8 mouse cellular contexts compared by ENCODE assay signal in genomic region chr11:78019676-78020075, GRCm38 (mm10). TPM values are rescaled to one million over a fixed set of nuclear protein-coding genes. Genes with fewer than 3 reads are reported as not detected.
DNase-seq lines count a peak whose midpoint lies in the region; ATAC-seq and TF ChIP-seq lines count a peak whose summit lies in the region.

No protein-coding gene starts in this region.

- peaks cover 29% of the 10 kb centered on the region for H3K36me3 ChIP-seq in hindbrain, embryonic 11.5 days (ENCODE audit: control insufficient read depth, insufficient read depth, low read length)
- peaks cover 87% of the 10 kb centered on the region for H3K36me3 ChIP-seq in hindbrain, embryonic 13.5 days
- peaks cover 90% of the 10 kb centered on the region for H3K36me3 ChIP-seq in midbrain, embryonic 13.5 days

- WGBS in hindbrain, embryonic 11.5 days: 26% methylated on average over 4 of the region's 4 CpGs
- 21% methylated on average over 4 of the region's 4 CpGs for WGBS in hindbrain, embryonic 13.5 days
- WGBS in midbrain, embryonic 13.5 days: 22% methylated on average over 4 of the region's 4 CpGs

- DNase-seq in hindbrain, embryonic 11.5 days (ENCODE audit: low spot score): peak; percentile 90
- peak; percentile 45 to 46 for DNase-seq in adrenal gland, postnatal 4 days (ENCODE audit: low spot score in 2 of 2)
- peak; percentile 80 for DNase-seq in heart, postnatal 4 days
- DNase-seq in left cerebral cortex, postnatal 25 days (ENCODE audit: low spot score in 2 of 2): peak; percentile 75 to 76
- DNase-seq in spleen, postnatal 10 days (ENCODE audit: low spot score in 2 of 2): peak; percentile 70 to 87

- H3K4me2 ChIP-seq in hindbrain, embryonic 11.5 days (replicated peaks; ENCODE audit: low read depth, low read length): no peak overlapping the region
- no peak overlapping the region for H3K4me2 ChIP-seq in hindbrain, embryonic 13.5 days
- H3K4me2 ChIP-seq in midbrain, embryonic 13.5 days (replicated peaks): no peak overlapping the region

- no peak overlapping the region for H3K4me3 ChIP-seq in hindbrain, embryonic 11.5 days (ENCODE audit: low read depth, low read length)
- no peak overlapping the region for H3K4me3 ChIP-seq in hindbrain, embryonic 13.5 days
- H3K4me3 ChIP-seq in embryonic fibroblast, embryonic 13.5 days (ENCODE audit: insufficient read depth, low read length): no peak overlapping the region
- H3K4me3 ChIP-seq in midbrain, embryonic 13.5 days (replicated peaks): no peak overlapping the region

- no peak overlapping the region for H3K9ac ChIP-seq in hindbrain, embryonic 11.5 days (ENCODE audit: low read depth, low read length)
- H3K9ac ChIP-seq in hindbrain, embryonic 13.5 days: no peak overlapping the region
- H3K9ac ChIP-seq in midbrain, embryonic 13.5 days (replicated peaks): no peak overlapping the region

- no peak for ATAC-seq in hindbrain, embryonic 11.5 days (ENCODE audit: low FRiP score)
- ATAC-seq in hindbrain, embryonic 13.5 days (ENCODE audit: low FRiP score): no peak
- peak; percentile 67 for ATAC-seq in midbrain, embryonic 13.5 days

- no peaks in the 10 kb centered on the region for H3K9me3 ChIP-seq in hindbrain, embryonic 11.5 days (ENCODE audit: control insufficient read depth, low read length)
- no peaks in the 10 kb centered on the region for H3K9me3 ChIP-seq in hindbrain, embryonic 13.5 days
- no peaks in the 10 kb centered on the region for H3K9me3 ChIP-seq in midbrain, embryonic 13.5 days

- intact Hi-C loops in left cerebral cortex, postnatal 25 days (cut with DNase I): loop anchor here (2.0 kb wide), 1 partner anchor 159 kb away; no protein-coding TSS in a partner anchor

- H3K27ac ChIP-seq in hindbrain, embryonic 11.5 days (ENCODE audit: low read depth, low read length): no peak overlapping the region
- H3K27ac ChIP-seq in hindbrain, embryonic 13.5 days: no peak overlapping the region
- H3K27ac ChIP-seq in embryonic fibroblast, embryonic 13.5 days (ENCODE audit: insufficient read depth, low read length): no peak overlapping the region
- no peak overlapping the region for H3K27ac ChIP-seq in midbrain, embryonic 13.5 days

- peak; percentile 32; the same call in 1 of the 2 replicates for TF ChIP-seq CTCF in embryonic fibroblast, embryonic 13.5 days (IDR thresholded peaks at IDR 0.05; ENCODE audit: borderline replicate concordance, insufficient read depth, low read length)

- H3K27me3 ChIP-seq in hindbrain, embryonic 11.5 days (ENCODE audit: control insufficient read depth, insufficient read depth, low read length): no peaks in the 10 kb centered on the region
- no peaks in the 10 kb centered on the region for H3K27me3 ChIP-seq in hindbrain, embryonic 13.5 days
- H3K27me3 ChIP-seq in midbrain, embryonic 13.5 days: no peaks in the 10 kb centered on the region

- no peaks in the 10 kb centered on the region for H3K4me1 ChIP-seq in hindbrain, embryonic 11.5 days (replicated peaks; ENCODE audit: control insufficient read depth, insufficient read depth, low read length)
- H3K4me1 ChIP-seq in hindbrain, embryonic 13.5 days (replicated peaks): no peaks in the 10 kb centered on the region
- no peaks in the 10 kb centered on the region for H3K4me1 ChIP-seq in embryonic fibroblast, embryonic 13.5 days (ENCODE audit: control insufficient read depth, insufficient read depth, low read length)
- H3K4me1 ChIP-seq in midbrain, embryonic 13.5 days (replicated peaks): no peaks in the 10 kb centered on the region

- TF ChIP-seq POLR2A in embryonic fibroblast, embryonic 13.5 days (IDR thresholded peaks at IDR 0.05; ENCODE audit: low read depth, low read length): no peak

RNA-seq across cellular contexts. Expression of gene Dhrs13, which starts 12.4 kb away (rescaled TPM):
- 20.0 and 21.0 TPM in 2 replicates for polyA plus RNA-seq in hindbrain, embryonic 11.5 days (2014; fragmentation: Nextera tagmentation; extraction: Ambion mirVana)
- 37.1 and 39.3 TPM in 2 replicates for polyA plus RNA-seq in hindbrain, embryonic 13.5 days (2015; fragmentation: Nextera tagmentation; extraction: Ambion mirVana)
- 10 to 100 TPM; 10.3 to 12.1 TPM for total RNA-seq in adrenal gland, postnatal 4 days (2021)
- polyA plus RNA-seq in embryonic fibroblast, embryonic 13.5 days (2011; ENCODE audit: insufficient read length, low read depth, missing spikeins): 5.7 and 8.3 TPM in 2 replicates
- total RNA-seq in heart, postnatal 4 days (2021): 1 to 10 TPM; 7.8 to 9.3 TPM
- total RNA-seq in left cerebral cortex, postnatal 25 days (2021): 1 to 10 TPM; 7.9 to 8.9 TPM
- polyA plus RNA-seq in midbrain, embryonic 13.5 days (2015; fragmentation: Nextera tagmentation; extraction: Ambion mirVana): 31.6 and 32.4 TPM in 2 replicates

RNA-seq across cellular contexts. Expression of gene Flot2, which starts 18.1 kb away (rescaled TPM):
- 56.3 and 60.0 TPM in 2 replicates for polyA plus RNA-seq in hindbrain, embryonic 11.5 days (2014; fragmentation: Nextera tagmentation; extraction: Ambion mirVana)
- 80.5 and 86.4 TPM in 2 replicates for polyA plus RNA-seq in hindbrain, embryonic 13.5 days (2015; fragmentation: Nextera tagmentation; extraction: Ambion mirVana)
- total RNA-seq in adrenal gland, postnatal 4 days (2021): 10 to 100 TPM; 81.8 to 83.8 TPM
- 70.0 and 71.3 TPM in 2 replicates for polyA plus RNA-seq in embryonic fibroblast, embryonic 13.5 days (2011; ENCODE audit: insufficient read length, low read depth, missing spikeins)
- total RNA-seq in heart, postnatal 4 days (2021): 10 to 100 TPM; 89.1 to 98.5 TPM
- 10 to 100 TPM; 95.5 to 96.8 TPM for total RNA-seq in left cerebral cortex, postnatal 25 days (2021)
- polyA plus RNA-seq in midbrain, embryonic 13.5 days (2015; fragmentation: Nextera tagmentation; extraction: Ambion mirVana): 66.9 and 68.4 TPM in 2 replicates

RNA-seq across cellular contexts. Expression of gene Phf12, which starts 37.1 kb away (rescaled TPM):
- 16.9 and 20.2 TPM in 2 replicates for polyA plus RNA-seq in hindbrain, embryonic 11.5 days (2014; fragmentation: Nextera tagmentation; extraction: Ambion mirVana)
- 18.9 and 21.2 TPM in 2 replicates for polyA plus RNA-seq in hindbrain, embryonic 13.5 days (2015; fragmentation: Nextera tagmentation; extraction: Ambion mirVana)
- 10 to 100 TPM; 80.7 to 81.8 TPM for total RNA-seq in adrenal gland, postnatal 4 days (2021)
- polyA plus RNA-seq in embryonic fibroblast, embryonic 13.5 days (2011; ENCODE audit: insufficient read length, low read depth, missing spikeins): 39.4 and 47.4 TPM in 2 replicates
- total RNA-seq in heart, postnatal 4 days (2021): 10 to 100 TPM; 42.3 to 43.2 TPM
- 10 to 100 TPM; 50.5 to 51.4 TPM for total RNA-seq in left cerebral cortex, postnatal 25 days (2021)
- polyA plus RNA-seq in midbrain, embryonic 13.5 days (2015; fragmentation: Nextera tagmentation; extraction: Ambion mirVana): 22.7 and 22.8 TPM in 2 replicates
